Mouse (Mus musculus) lung, postnatal 25 days (tissue): Measurements from ENCODE around the gene Gm10272.
"Not testable (repeated sequence)": the region's sequence is repeated elsewhere in the genome, so short reads cannot be mapped to it uniquely, and the experiment has no call there.

ENCODE experiments used
- DNase-seq: peaks from one replicate; pipeline ENCODE4 v3.0.0; 2022; ENCODE audit warnings: low spot score

The Gm10272 gene

GRCm38 (mm10) chr10:77706326-77706725 lies at the start of gene Gm10272:
Gene Gm10272 (plus strand): TSS chr10:77706626.
- DNase-seq = no peak

GRCm38 (mm10) chr10:77658286-77658994 lies 48.0 kb upstream of the Gm10272 start:
- peak; percentile 53 for DNase-seq

- no peak for DNase-seq
Measured at GRCm38 (mm10) chr10:77663949-77664665, 42.3 kb upstream of the Gm10272 start.

- no peak for DNase-seq
Measured at GRCm38 (mm10) chr10:77666342-77666741, 40.1 kb upstream of the Gm10272 start.

GRCm38 (mm10) chr10:77667402-77667801 lies 39.0 kb upstream of the Gm10272 start:
- no peak for DNase-seq

- DNase-seq = no peak
Measured at GRCm38 (mm10) chr10:77670710-77671109, 35.7 kb upstream of the Gm10272 start.

- DNase-seq = no peak
Measured at GRCm38 (mm10) chr10:77671519-77671918, 34.9 kb upstream of the Gm10272 start.

GRCm38 (mm10) chr10:77673765-77674164 lies 32.7 kb upstream of the Gm10272 start:
- no peak for DNase-seq

- DNase-seq = no peak
Measured at GRCm38 (mm10) chr10:77677562-77677961, 28.9 kb upstream of the Gm10272 start.

- no peak for DNase-seq
Measured at GRCm38 (mm10) chr10:77682994-77683393, 23.4 kb upstream of the Gm10272 start.

- DNase-seq = no peak
Measured at GRCm38 (mm10) chr10:77684181-77684580, 22.2 kb upstream of the Gm10272 start.

- no peak for DNase-seq
Measured at GRCm38 (mm10) chr10:77685895-77686664, 20.3 kb upstream of the Gm10272 start, which contains the start of gene Tspear. Gene Tspear (plus strand): TSS chr10:77686569.

- DNase-seq = no peak
Measured at GRCm38 (mm10) chr10:77687021-77687420, 19.4 kb upstream of the Gm10272 start.

GRCm38 (mm10) chr10:77690356-77690807 lies 16.0 kb upstream of the Gm10272 start, which contains the start of gene Gm19402:
Gene Gm19402 (minus strand): TSS chr10:77690757.
- not testable (repeated sequence) for DNase-seq

- DNase-seq = no peak
Measured at GRCm38 (mm10) chr10:77697133-77697532, 9.3 kb upstream of the Gm10272 start, which contains the start of gene Gm9508. Gene Gm9508 (minus strand): TSS chr10:77697233.

GRCm38 (mm10) chr10:77709831-77710230 lies 3.4 kb downstream of the Gm10272 start:
- no peak for DNase-seq

GRCm38 (mm10) chr10:77711157-77711556 lies 4.7 kb downstream of the Gm10272 start, which contains the start of gene Gm10024:
Gene Gm10024 (plus strand): TSS chr10:77711457.
- not testable (repeated sequence) for DNase-seq

GRCm38 (mm10) chr10:77713734-77714133 lies 7.3 kb downstream of the Gm10272 start:
- no peak for DNase-seq

- no peak for DNase-seq
Measured at GRCm38 (mm10) chr10:77715507-77715906, 9.1 kb downstream of the Gm10272 start, which contains the start of gene Gm10142. Gene Gm10142 (plus strand): TSS chr10:77715807.

- not testable (repeated sequence) for DNase-seq
Measured at GRCm38 (mm10) chr10:77720299-77720698, 13.9 kb downstream of the Gm10272 start, which contains the start of gene Krtap12-1. Gene Krtap12-1 (plus strand): TSS chr10:77720599.

GRCm38 (mm10) chr10:77724855-77725254 lies 18.4 kb downstream of the Gm10272 start:
- DNase-seq = no peak

- DNase-seq = no peak
Measured at GRCm38 (mm10) chr10:77726186-77726585, 19.8 kb downstream of the Gm10272 start, which contains the start of gene Gm10100. Gene Gm10100 (plus strand): TSS chr10:77726486.
